Mouse (Mus musculus): Measurements from ENCODE around the gene a.

a gene

GRCm38 (mm10) chr2:155093418-155093817 lies 302.2 kb downstream of the a start:
- in situ Hi-C loops (cut with MboI) = loop anchor here (25.0 kb wide), 1 partner anchor 94 kb away; no protein-coding TSS in a partner anchor

GRCm38 (mm10) chr2:155098720-155099380 lies 307.6 kb downstream of the a start:
- in situ Hi-C loops (cut with MboI) = loop anchor here (25.0 kb wide), 1 partner anchor 88 kb away; no protein-coding TSS in a partner anchor

GRCm38 (mm10) chr2:155099421-155099820 lies 308.2 kb downstream of the a start:
- in situ Hi-C loops (cut with MboI) = loop anchor here (25.0 kb wide), 1 partner anchor 88 kb away; no protein-coding TSS in a partner anchor

- in situ Hi-C loops (cut with MboI) = loop anchor here (25.0 kb wide), 1 partner anchor 87 kb away; no protein-coding TSS in a partner anchor
Measured at GRCm38 (mm10) chr2:155099994-155100795, 309.0 kb downstream of the a start.
